Mouse (Mus musculus) limb, embryonic 15.5 days (tissue): ENCODE measurements around the gene Gm14443. TPM values are rescaled to one million over a fixed set of nuclear protein-coding genes. Genes with fewer than 3 reads are reported as not detected.
"Not testable (repeated sequence)": the region's sequence is repeated elsewhere in the genome, so short reads cannot be mapped to it uniquely, and the experiment has no call there.

Experiments
- ATAC-seq: fragments of 200-750 bp; cut with Nextera tagmentation; 2 replicates; pipeline ENCODE4 v1.8.0; 2017; ENCODE audit warnings: low read depth, moderate TSS enrichment; ENCODE audit not compliant: insufficient number of reproducible peaks, low FRiP score, low TSS enrichment
- H3K27ac ChIP-seq: fragments of 300-500 bp; sonication (generic); 2 replicates; pipeline ENCODE4 v1.5.1; 2015; ENCODE audit warnings: moderate library complexity, mild to moderate bottlenecking, inconsistent platforms
- H3K27me3 ChIP-seq: fragments of 300-500 bp; sonication (generic); 2 replicates; pipeline ENCODE4 v1.6.1; 2015; ENCODE audit warnings: inconsistent platforms
- H3K36me3 ChIP-seq: fragments of 300-500 bp; sonication (generic); 2 replicates; pipeline ENCODE4 v1.6.1; 2015; ENCODE audit warnings: inconsistent platforms
- H3K4me1 ChIP-seq: fragments of 300-500 bp; sonication (generic); 2 replicates; pipeline ENCODE4 v1.6.1; 2015; ENCODE audit warnings: inconsistent platforms
- H3K4me2 ChIP-seq: fragments of 300-500 bp; sonication (generic); 2 replicates; pipeline ENCODE4 v1.6.1; 2015; ENCODE audit warnings: mild to moderate bottlenecking, inconsistent platforms
- H3K4me3 ChIP-seq: fragments of 300-500 bp; sonication (generic); 2 replicates; pipeline ENCODE4 v1.5.1; 2015; ENCODE audit warnings: mild to moderate bottlenecking, inconsistent platforms
- H3K9ac ChIP-seq: fragments of 300-500 bp; sonication (generic); 2 replicates; pipeline ENCODE4 v1.6.1; 2015; ENCODE audit warnings: inconsistent platforms
- H3K9me3 ChIP-seq: fragments of 300-500 bp; sonication (generic); 2 replicates; pipeline ENCODE4 v1.6.1; 2016; ENCODE audit warnings: inconsistent platforms
- WGBS: fragments of 180-500 bp; shearing (Covaris S2); methylation state at CpG from one replicate; pipeline ENCODE4 v1.1.7; 2015; 5-methylcytosine and 5-hydroxymethylcytosine counted together
- polyA plus RNA-seq: library from polyadenylated mRNA; unstranded; fragments of >200 nt; fragmentation: Nextera tagmentation; extraction: Ambion mirVana; gene quantifications from 2 replicates; pipeline ENCODE4 v1.2.1, GENCODE M21; 2015

Gene Gm14443
- polyA plus RNA-seq, 1 experiment from 2014 or later: 0.84 TPM

DNA sequence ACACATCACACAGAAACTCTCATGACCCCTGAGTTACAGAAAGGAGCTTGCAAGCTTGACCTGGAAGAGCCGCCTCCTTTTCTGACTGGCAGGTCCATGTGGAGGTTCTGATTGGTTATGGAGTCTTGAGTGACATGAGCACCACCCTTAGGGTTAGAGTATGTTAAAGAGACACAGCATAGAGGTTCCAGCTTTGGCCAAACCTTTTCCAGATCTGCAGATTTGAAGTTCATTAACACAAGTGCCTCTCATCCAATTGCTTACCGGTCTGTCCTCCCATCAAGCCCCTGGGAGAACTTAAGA, 33.7 kb downstream of the Gm14443 start, which contains the start of gene Gm14399:
TSS of gene Gm14399 (minus strand) at position 20 of the 303 bp plus-strand sequence.
- not testable (repeated sequence) for H3K4me1 ChIP-seq

DNA sequence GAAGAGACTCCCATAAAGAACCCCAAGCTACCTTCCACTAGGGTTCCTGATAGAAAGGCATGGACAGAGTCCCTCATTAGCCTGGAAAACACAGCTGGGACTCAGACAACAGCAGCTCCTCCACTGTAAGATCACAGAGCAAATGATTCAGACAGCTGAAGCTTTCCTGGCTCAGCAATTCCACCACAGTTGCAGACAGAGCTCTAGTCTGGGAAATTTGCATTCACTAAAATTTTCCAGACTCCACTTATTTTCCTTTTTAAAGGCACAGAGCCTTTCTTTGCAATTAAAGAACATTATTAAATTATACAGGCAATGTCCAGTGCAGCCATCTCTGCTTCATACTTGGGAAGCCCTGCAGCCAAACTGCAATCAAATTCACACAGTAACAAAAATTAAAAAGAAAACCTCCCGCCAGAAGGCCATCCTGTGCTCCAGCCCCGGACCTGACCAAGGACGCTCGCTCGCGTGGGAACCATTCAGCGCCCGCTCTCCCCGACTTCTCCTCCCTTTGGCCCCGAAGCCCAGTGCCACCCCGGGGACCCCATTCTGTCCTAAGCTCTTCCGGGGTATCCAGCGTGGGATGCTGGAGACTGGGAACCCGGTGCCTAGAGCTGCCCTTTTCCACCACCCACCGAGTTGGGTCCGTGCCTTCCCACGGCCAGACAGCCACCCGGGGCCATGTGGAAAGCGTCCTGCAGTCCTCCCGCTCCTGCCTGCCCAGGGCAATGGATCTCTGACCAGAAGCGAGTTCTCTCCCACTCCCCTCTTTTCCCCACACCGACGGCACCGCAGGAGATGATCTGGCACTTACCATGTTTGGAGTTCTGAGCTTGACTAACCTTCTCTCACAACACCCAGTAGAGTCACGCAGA, 34.3 kb downstream of the Gm14443 start:
- H3K4me2 ChIP-seq: peak overlapping the region; percentile 40
- H3K27me3 ChIP-seq, H3K36me3 ChIP-seq, H3K4me1 ChIP-seq, H3K9me3 ChIP-seq, ATAC-seq, H3K9ac ChIP-seq, H3K27ac ChIP-seq: not testable (repeated sequence)
- H3K4me3 ChIP-seq: peak overlapping the region; percentile 47
- WGBS: 3% methylated on average over 25 of the region's 25 CpGs

More for the DNA sequence above, 33.7 kb downstream of the Gm14443 start, which contains the start of gene Gm14399:
- H3K27ac ChIP-seq, H3K36me3 ChIP-seq, H3K27me3 ChIP-seq, ATAC-seq, H3K9ac ChIP-seq, H3K9me3 ChIP-seq: not testable (repeated sequence)
- WGBS: 11% methylated on average over 1 of the region's 2 CpGs
- peak within 1 kb of the TSS; percentile 47 for H3K4me3 ChIP-seq
- H3K4me2 ChIP-seq: peak within 1 kb of the TSS; percentile 40

DNA sequence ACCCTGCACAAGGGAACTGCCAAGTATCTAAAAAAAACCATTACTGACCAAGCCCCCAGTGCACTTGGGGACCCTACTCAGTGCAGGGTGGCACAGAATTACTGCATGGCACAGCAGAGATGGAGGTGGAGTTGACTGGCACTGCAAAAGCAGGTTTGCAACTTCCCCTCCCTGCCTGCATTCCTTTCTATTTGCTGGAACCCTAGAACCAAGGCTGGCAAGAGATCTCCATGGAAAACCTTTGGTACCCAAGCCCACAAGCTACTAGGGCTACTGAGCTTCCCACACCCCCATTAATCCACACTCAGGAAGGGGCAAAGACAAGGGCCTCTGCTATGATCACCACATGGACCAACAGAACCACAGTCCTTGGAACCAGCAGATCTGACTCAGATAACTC, 35.0 kb downstream of the Gm14443 start:
- H3K9me3 ChIP-seq, H3K4me1 ChIP-seq, ATAC-seq, H3K36me3 ChIP-seq, H3K4me3 ChIP-seq, H3K27me3 ChIP-seq, H3K4me2 ChIP-seq, H3K27ac ChIP-seq, H3K9ac ChIP-seq: not testable (repeated sequence)

Other genes starting within 250 kb of the Gm14443 start
- gene Gm14444, start 165.6 kb downstream of the Gm14443 start, polyA plus RNA-seq: not detected in 2 replicates
- 0.47 and 0.53 TPM in 2 replicates for gene Gm14393, start 108.1 kb downstream of the Gm14443 start, polyA plus RNA-seq
- gene Gm14399, start 33.9 kb downstream of the Gm14443 start, polyA plus RNA-seq: 3.9 and 6.1 TPM in 2 replicates
- gene Gm14391, start 31.0 kb upstream of the Gm14443 start, polyA plus RNA-seq: 6.7 and 10.5 TPM in 2 replicates
- gene Gm14440, start 99.3 kb upstream of the Gm14443 start, polyA plus RNA-seq: 2.7 TPM in 1 of 2 replicates, not detected in the other
- 15.7 and 17.6 TPM in 2 replicates for gene Gm4631, start 162.3 kb upstream of the Gm14443 start, polyA plus RNA-seq
- 3.5 and 5.7 TPM in 2 replicates for gene Zfp968, start 196.6 kb upstream of the Gm14443 start, polyA plus RNA-seq